Mouse (Mus musculus) stomach, postnatal 0 days (tissue): Measurements from ENCODE around the gene Creb3l2.

Experiments
- CTCF ChIP-seq: IDR thresholded peaks from 2 replicates; pipeline ENCODE4 v1.5.1; 2016; ENCODE audit warnings: antibody characterized with exemption, low read depth, mild to moderate bottlenecking, moderate library complexity
- EP300 ChIP-seq: optimal IDR thresholded peaks from 2 replicates; pipeline ENCODE3; 2016; ENCODE audit warnings: antibody characterized with exemption

- TF ChIP-seq EP300 (no peak), CTCF (no peak)
Observed at GRCm38 (mm10) chr6:37350315-37350714, 91.6 kb downstream of the Creb3l2 start.
